Mouse (Mus musculus): ENCODE data around the gene Poglut1.

DNA sequence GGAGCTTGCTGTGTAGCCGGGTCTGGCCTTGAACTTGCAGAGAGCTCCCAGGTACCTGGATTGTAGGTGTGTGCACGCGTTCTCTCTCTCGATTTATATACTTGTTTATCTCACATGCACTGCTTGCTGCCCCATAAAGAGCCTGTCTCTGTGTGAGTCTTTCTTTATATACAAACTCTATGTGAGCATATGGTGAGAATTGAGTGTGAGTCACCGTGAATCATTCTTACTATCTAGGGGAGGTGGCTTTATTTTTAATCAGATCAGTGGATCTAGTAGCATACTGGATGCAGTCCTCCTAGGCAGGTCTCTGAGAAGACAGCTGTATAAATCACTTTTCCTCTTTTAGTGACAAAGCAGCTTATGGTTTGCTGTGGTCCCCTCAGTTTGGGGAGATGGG, 18.1 kb upstream of the Poglut1 start:
- TF ChIP-seq CTCF (IDR thresholded peaks at IDR 0.05; ENCODE audit: low read depth, low read length) (no peak), POLR2A (IDR thresholded peaks at IDR 0.05; ENCODE audit: borderline replicate concordance, low read depth, low read length) (no peak)

All from bone marrow macrophage, adult 2 months (primary cell).